In the genomic region with DNA sequence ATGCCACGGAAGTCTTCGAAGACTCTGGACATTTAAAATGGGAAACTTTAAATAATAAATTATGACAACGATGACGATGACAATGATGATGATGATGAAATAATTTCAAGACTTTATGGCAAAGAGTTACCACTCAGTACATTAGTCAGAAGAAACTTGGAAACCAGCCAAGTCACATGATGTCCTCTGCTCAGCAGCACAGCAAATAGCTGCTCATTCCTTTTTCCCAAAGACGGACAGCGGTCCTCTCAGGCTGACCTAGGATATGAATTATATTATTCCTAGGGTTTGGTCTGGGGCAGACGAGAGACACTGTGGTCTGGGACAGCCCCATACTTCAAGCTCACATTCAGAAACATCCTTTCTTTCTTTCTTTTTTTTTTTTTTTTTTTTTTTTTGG, we compare ENCODE assay signal across 16 mouse cellular contexts. TPM values are rescaled to one million over a fixed set of nuclear protein-coding genes. Genes with fewer than 3 reads are reported as not detected.
DNase-seq lines count a peak whose midpoint lies in the region.
"Had no signal": no experiment of that assay in that cellular context is flagged by ENCODE, and none has a peak within 500 bp of the region (broad histone marks: within the 10 kb centered on the region; RNA-seq: fewer than 3 reads in every experiment).

No protein-coding gene starts in this region.

- DNase-seq in adrenal gland, adult 2 months = peak; percentile 66
- no peak for DNase-seq in adrenal gland, adult 18-20 months (ENCODE audit: low spot score in 2 of 2)
- DNase-seq in kidney, adult 9 months = peak; percentile 77
- DNase-seq in kidney, adult 18-20 months = no peak
- DNase-seq in 416B (ENCODE audit: low read depth) = peak; percentile 76
- peak; percentile 61 for DNase-seq in kidney, postnatal 14 days
- DNase-seq in MN1 (ENCODE audit: low spot score) = no peak
- no peak for DNase-seq in thymus, postnatal 4 days
- DNase-seq: B cell, adult 2 months; cerebellum, adult 9-10 months; embryo, embryonic 11 days; gastrocnemius, postnatal 10 days; heart, adult 2 months; heart, postnatal 14 days; layer of hippocampus, postnatal 36 days; liver, embryonic 13.5 days had no signal

RNA-seq across cellular contexts. Expression of a gene that starts 22.5 kb away (rescaled TPM):
- total RNA-seq in adrenal gland, adult 2 months (2021) = 10 to 100 TPM; 42.0 to 43.5 TPM
- 21.1 and 27.3 TPM in 2 replicates for polyA plus RNA-seq in adrenal gland, adult 2 months (2012; rRNA removed)
- total RNA-seq in adrenal gland, adult 18-20 months (2021) = 10 to 100 TPM; 27.4 to 30.4 TPM

Comparison
In these comparisons a context has a peak if more than half of its experiments do, and no peak if none do; other contexts are left out.
1. DNase-seq: peak in adrenal gland, adult 2 months (single experiment), kidney, adult 9 months (single experiment), 416B (single experiment) and kidney, postnatal 14 days (single experiment); none in adrenal gland, adult 18-20 months (0 of 2), kidney, adult 18-20 months (single experiment), MN1 (single experiment) and thymus, postnatal 4 days (single experiment).